Mouse (Mus musculus) T-helper 1 cell (primary cell): ENCODE results near the gene Ank2.

Experiments
- in situ Hi-C: fragments of 300-600 bp; cut with MboI, MseI; formaldehyde crosslinking; loops from one replicate; pipeline ENCODE4 v1.15.1; 2025; ENCODE audit warnings: high pct_unique_total_duplicates

Gene Ank2

DNA sequence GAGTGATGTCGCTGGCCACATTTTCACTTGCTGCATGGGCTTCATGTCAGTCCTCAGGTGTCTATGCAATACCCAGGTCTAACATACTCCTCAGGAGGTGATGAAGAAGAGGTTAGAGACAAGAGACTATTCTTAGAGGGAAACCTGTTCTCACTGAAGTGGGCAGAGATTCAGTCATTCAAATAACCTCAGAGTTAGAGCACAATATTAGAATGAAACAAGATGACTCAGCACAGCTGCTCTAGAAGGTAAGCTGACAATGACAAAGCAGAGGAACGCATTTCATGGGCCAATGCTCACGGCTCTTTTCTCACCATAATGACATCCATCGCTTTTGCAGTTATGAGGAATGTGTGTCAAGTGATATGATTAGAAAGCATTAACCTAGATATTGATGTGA is 475.2 kb downstream of the Ank2 start:
- in situ Hi-C loops: no loop called here

DNA sequence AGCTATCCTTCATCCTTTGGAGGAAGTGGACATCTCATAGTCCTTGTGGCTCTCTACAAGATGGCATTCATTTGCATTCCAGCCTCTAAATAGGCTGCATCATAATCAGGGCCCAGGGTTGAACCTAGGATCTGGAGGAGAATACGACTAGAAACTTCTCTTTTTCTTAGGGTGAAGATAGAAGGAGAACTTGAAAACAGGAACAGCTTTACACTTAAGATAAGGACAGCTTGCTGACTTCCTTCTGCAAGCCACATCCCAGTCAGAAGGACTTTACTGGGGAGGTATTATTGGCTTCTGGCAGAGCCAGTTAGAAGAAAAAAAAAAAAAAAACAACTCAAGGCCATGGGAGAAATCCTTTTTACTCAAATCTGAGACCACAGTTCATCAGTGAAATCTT is 479.0 kb downstream of the Ank2 start:
- in situ Hi-C loops: no loop called here

DNA sequence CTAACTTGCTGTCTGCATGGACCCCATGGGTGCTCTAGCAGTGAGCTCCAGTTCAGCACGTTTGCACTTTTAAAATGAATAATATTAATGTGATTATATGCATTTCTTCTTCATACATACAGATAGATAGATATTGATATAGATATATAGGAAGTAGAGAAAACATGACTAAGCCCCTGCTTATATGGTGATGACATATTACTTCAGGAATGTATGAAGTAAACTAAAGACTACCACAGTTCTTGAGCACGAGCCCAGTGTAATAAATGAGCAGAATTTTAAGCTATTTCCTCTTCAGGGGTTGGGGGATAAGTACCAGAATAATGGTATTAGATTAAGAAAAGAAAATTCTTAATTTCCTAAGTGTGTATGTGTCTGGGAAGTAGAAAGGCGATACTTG is 479.4 kb downstream of the Ank2 start:
- in situ Hi-C loops: no loop called here

DNA sequence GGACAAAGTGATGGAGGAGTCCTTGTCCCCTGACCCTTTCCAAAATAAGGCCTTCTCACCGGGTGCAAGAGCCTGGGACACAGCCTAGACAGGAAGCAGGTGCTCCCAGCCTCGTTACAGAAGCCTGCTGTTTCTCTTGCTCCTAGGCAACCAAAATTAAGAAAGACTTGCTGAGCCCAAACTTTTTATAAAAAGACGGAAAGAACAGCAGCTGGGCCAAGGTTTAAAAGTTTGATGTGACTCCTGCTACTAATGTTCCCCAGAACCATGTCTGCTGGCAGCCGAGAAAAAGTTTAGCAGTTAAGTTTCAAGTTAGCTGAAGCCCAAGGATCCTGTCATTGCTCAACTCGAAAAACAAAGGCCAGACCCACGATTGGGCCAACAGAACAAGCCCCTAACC is 480.0 kb downstream of the Ank2 start:
- in situ Hi-C loops: no loop called here

DNA sequence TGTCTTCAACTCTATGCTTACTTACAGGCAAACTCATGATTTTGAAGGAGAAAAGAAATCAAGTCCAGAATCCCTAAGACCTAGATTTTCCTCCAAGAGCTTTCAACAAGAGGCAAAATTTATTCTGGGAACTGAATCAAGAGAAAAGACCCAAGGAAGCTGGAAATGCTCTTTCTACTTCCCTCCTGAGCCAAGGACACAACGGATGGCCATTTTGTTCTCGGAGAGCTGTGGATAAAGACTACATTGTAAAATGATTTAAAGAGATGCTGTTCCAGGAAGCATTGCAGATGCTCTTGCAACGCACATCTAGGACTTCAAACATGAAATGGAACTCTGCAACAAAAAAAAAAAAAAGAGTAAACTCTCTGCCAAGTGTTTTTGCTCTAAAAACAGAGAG is 481.6 kb downstream of the Ank2 start:
- in situ Hi-C loops: no loop called here

DNA sequence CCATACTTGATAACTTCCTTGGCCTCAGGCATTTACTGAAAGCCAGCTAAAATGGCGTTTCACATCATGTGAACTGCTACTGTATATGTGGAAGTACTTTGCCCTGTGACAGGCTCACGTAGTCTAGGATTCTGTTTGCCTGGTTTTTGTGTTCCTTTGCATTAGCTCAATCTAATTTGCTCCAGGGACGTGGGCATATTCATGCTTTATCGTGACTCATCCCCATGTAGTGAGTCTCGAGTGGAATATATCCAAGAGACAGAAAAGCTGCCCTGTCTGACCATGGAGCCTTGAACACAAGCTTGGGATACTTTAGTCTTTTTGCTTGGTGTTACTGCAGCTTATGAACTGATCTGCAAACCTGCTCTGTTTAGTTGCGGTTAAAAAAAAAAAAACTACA is 483.6 kb downstream of the Ank2 start:
- in situ Hi-C loops: no loop called here

DNA sequence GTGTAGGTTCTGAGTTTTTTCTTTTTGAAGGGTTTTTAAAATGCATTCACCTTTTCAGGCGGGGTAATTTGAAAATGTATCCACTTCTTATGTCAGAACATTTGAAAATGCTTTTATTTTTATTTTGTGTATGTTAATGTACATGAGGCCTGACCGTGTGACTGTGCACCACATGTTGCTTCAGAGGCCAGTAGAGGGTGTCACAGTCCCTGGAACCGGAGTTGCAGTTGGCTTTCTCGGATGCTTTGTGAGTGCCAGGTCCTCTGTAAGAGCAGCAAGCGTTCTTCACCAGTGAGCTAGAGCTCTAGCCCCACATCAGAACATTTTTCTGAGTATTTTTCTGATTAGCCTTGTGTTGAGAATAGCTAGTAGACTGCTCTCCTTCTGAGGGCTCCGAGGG is 484.0 kb downstream of the Ank2 start:
- in situ Hi-C loops: no loop called here

DNA sequence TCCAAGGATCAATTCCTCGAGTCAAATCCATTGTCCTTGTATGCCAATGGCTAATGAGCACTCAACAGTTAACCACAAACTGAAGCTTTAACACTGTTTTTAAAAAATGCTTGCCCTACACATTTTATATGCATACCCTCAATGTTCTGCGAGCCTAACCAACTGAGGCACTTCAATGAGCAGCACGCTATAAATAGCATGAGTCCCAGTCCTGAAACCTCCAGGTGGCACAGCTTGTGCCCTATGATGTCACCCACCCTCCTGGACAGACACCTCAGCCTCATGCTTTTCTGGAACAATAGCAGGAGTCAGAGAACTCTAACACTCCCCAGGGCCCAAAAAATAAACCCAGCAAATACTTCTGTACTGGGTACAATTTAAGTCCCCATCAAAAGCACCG is 485.2 kb downstream of the Ank2 start:
- in situ Hi-C loops: no loop called here

DNA sequence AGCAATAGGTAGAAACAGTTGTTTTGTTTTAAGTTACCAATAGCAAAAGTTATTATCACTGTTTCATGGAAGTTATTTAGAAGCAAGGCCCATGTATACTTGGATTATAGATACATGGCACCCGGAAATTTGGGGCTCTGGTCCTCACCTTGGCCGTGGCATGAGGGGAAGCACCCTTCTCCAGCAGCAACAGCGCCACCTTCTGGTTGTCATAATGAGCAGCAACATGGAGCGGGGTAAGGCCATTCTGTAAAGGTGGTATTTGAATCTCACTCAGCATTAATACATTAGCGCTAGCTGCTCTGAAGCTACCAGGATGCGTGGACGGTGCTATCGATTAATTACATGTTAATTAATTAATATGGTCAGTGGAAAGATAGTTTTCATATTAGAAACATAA is 486.6 kb downstream of the Ank2 start:
- in situ Hi-C loops: no loop called here

DNA sequence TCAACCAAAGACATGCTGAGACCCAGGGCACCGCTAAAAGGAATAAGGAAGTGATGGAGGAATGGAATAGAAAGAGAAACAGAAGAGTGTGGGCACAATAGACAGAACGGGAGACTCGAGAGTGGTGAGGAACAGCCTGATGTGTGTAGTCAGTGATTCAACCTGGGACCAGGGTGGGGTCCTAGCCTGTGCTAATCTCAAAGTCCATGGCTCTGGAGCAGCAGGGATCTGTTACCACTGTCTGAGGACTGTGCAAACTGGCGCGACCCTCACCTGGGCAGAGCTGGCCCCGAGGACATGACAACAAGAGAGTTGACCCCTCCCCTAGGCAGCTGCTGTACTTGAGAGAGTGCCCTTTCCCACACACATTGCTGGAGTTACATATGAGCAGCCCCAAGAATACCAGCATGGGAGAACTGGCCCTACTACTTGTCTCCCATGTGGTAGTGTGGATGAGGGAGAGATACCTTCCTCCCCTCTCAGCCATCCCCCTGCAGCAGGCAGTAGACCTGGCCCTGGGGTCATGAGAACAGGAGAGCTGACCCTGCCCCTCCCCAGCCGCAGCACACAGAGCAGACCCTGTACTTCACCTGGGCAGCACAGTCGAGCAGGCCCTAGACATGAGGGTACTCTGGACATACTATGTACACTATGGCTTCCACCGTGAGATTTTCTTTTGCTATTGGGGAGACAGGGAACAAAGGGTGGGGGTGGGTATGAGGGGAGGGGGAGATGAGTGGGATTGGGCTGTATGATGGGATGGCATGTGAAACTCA is 493.1 kb downstream of the Ank2 start:
- in situ Hi-C loops: no loop called here

DNA sequence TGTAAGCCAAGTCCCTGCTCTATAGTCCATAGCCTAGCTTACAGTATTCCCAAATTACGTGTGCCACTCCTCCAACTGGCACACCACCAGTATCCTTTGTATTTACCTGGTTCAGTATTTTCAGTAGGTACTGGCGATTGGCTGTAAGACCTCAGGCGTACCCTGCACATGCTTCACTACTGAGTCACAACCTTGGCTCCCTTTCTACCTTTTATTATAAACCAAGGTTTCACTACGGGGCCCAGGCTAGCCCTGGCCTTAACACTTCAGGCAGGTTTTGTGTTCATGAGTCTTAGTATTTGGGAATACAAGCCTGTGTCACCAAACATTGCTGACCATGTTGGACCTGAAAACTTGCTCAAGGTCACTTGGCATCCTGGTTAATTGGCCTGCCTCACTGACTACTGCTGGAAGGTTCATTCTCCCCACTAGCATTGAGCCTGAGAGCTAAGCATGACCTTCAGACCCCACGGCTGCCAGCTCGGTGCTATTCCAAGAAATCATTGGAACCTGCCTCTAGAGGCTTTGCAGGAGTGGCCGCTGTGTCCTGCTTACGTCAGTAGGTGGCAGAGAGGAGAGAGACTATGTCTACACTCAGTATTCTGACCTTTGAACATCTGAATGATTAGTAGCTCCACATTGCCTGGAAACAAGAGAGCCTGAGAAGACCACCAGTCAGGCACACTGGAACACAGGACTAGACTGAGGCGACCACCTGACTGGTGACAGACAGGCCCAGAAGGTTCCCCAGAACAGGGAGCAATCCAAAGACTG is 494.1 kb downstream of the Ank2 start:
- in situ Hi-C loops: no loop called here

DNA sequence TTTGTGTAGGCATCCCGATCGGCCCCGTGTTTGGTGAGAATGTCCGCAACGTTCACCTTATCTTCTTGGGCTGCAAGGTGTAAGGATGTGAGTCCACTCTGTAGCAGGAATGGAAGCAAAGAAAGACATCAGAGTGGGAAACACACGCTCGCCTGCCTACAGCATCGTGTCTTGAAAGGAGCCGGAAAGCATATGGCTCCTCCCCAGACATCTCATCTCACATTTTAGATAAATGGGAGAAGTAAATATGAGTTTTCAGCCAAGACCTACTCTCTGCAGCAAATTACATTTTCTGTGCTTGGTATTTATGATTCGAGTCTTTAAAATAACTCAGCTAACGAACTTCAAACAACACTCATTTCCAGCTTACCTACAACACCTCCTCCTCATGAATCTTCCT is 495.2 kb downstream of the Ank2 start:
- in situ Hi-C loops: no loop called here

DNA sequence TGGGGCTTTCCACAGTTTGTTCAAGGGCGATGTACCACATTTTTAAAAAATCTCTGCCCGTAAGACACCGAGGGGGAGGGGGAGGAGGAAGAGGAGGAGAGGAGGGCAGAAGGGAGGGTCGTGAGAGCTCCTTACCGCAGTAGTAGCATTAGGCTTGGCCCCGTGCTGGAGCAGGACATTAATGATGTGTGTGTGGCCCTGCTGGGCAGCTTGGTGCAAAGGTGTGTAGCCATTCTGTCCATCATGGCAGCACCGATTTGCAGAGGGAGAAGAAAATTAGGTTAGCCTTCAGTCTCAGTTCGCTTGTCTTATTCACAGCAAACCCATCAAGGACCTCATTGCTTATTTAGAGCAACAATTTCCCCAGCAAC is 500.4 kb downstream of the Ank2 start:
- in situ Hi-C loops: no loop called here

DNA sequence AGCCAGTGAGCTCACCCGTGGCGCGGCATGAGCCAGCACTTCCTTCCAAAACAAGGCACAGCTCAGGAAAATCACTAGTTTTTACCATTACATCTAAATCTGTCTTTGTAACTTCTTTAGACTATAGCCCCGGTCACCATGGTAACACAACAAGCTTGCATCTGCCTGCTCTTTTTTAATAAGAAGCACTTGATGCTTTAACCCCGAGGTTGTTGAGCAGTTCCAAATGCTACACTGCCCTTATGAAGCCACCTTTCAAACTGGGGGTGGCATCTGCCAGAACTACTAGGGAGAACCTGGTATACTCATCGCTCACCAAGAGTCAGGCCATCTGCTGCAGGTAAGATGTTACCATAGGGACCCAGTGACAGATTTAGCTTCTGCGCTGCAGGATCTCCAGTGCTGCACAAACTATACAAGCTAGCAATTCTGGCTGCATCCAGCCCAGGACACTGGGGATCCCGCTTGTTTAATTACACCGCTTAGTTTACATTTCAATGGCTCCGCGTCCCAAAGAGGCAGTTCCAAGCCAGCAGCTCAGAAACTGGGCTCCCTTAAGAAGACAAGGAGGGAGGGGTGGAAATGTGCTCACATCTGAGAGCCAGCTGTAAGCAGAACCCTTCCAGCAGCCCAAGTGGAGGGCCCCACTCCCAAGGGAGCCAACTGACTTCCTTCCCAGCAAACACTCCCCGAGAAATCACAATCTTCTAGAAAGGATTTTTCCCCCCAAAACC is 501.0 kb downstream of the Ank2 start:
- in situ Hi-C loops: no loop called here

DNA sequence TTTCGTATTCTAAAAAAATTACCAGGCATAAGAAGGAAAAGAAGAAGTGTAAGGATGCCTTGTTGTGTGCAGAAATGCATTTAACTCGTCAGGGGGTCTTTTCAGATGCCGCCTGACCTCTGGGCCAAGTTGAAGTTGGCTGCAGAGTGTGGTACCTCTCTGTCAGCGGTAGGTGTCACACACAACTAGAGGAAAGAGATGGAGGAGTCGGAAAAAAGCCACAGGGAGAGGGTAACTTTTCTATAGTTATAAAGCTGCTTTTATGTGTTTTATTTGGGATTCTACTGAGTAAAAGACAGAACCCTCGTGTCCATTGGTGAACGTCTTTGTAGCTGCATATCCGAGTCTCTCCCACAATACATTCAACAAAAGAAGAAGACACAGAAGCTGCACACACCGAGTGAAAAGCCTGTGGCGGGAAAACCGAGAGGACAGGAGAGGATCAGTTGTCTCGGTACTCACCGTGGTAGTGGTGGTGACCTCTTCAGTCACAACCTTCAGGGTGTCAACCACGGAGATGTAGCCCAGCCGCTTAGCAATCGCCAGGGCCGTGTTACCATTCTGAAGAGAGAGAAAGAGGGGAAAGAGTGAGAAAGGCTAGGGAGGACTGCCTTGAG is 501.7 kb downstream of the Ank2 start:
- in situ Hi-C loops: no loop called here

DNA sequence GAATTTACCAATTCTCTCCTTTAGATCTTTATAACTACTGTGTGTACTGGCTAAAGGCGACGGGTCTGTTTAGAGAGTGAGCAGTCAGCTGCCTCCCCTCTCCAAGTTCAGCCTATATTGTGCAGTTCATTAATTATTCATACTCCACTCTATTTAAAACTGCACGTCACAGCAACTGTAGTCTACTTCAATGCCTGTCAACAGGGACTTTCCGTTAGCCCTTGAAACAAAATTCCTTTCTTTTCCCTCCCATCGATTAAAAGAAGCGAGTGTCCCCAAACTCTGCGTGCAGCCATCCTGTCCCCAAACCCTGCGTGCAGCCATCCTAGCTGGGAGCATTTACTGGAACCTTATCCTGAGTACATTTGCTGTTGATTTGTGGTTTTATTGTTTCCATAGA is 502.4 kb downstream of the Ank2 start:
- in situ Hi-C loops: no loop called here

DNA sequence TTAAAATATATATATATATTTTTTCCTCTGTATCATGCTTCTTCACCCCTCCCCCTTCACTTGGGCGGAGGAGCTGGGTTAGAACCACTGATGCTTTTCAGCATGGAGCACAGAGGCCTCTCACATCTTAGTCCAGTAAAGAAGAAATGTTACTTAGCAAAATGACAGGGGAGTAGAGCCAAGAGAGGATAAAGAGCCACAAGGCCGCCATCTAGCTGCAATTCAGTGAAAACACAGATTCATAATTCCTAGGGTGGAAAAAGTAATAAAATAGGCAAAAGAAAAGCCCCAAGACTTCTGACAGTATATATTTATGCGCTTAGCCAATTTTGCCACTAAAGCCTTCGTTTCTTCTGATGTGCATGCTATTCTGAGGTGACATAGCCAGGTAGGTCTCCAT is 503.2 kb downstream of the Ank2 start:
- in situ Hi-C loops: no loop called here

DNA sequence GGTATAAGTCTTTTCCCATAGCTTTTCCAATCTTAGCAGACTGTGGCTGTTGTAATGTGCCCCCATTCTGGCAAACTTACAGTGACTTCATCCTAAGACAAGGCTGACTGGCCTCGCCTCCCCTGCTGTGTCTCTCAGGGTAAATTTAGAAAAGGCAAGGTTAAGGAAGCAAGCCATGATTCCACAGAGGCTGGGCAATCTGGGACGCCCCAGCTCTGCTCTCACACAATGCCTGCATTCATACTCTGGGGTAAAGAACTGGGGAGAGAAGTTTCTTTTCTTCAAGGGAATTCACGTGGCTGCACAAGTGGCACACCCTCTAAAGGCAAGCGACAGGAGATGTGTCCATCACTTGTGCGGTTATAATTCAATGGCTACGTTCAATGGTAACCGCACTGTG is 505.0 kb downstream of the Ank2 start:
- in situ Hi-C loops: no loop called here

DNA sequence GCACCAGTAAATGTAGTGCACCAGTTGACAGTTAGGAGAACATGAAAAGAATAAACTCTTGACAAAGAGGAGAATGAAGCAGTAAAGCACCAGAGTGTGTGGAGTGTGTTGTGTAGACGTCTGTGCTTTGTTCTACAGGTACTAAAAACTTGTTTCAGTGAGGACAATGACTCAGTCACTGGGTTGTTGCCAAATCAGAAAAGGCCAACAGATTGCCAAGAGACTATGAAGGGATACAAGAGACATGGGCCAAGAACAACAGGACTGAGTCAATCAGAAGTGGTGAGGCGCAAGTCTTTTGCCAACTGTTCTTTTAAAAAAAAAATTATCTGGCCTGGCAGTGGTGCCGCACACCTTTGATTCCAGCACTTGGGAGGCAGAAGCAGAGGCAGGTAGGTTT is 509.2 kb downstream of the Ank2 start:
- in situ Hi-C loops: no loop called here

DNA sequence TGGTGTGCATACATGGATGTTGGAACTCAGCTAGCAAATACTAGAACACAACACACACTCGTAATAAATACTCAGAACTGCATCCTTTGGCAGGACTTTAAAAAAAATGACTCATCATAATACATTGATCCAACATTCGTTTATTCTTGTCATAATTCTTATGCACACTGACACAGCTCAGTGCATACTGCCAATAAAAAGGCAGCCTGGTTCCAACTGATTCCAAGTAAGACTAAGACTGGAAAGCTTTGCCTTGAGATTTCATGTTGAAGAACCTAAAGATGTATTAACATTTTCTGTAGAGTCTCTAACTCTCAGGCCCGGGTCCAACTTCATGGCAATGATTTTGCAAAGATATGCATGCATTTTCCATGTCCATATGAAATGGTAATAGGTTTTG is 512.5 kb downstream of the Ank2 start:
- in situ Hi-C loops: no loop called here

DNA sequence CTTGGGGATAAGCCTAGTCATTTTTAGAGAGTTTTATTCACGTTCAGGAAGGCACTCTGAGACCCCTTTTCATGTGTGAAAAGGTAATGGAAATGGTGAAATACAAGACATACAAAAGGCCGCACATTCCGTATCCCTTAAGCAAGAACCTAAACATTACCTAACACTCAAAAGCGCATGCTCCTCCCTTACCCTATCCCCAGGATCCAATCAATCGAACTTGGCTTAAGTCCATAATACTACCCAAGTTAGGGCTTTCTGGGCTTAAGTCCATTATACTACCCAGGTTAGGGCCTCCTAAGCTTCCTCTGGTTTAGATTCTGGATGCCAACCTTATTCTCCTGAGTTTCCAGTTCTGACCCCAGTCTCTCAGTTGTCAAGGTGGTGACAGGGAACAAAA is 516.3 kb downstream of the Ank2 start:
- in situ Hi-C loops: no loop called here

DNA sequence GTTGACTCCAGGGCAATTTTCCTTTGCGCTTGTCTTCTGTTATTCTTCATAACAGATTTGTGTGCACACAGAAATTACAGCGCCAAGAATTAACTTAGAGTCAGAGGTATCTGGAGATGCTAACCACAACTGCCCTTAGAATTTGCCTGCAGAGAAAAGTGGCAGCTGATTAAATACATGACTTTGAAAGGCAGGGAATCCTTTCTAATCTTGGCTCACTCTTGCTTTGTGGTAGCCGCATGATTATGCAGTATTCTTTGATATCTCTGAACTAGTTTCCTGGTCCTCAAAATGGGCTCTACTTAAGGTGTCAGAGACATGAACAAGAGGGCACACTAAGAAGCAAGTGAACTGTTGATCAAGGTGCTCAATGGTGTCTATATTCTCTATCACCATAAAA is 518.0 kb downstream of the Ank2 start:
- in situ Hi-C loops: no loop called here
